Mouse (Mus musculus): ENCODE measurements around the gene Fbxo28.

- TF ChIP-seq CTCF (IDR thresholded peaks at IDR 0.05; ENCODE audit: low read depth), result no peak
- no peak for TF ChIP-seq EP300 (IDR thresholded peaks at IDR 0.05; ENCODE audit: low read depth)
These were observed 70.3 kb downstream of the Fbxo28 start for GRCm38 (mm10) chr1:182271130-182271529.
